Mouse (Mus musculus) common myeloid progenitor, adult 5-6 weeks (primary cell): ENCODE measurements around the gene Zfp324. TPM values are rescaled to one million over a fixed set of nuclear protein-coding genes. Genes with fewer than 3 reads are reported as not detected.

Source experiments
- ATAC-seq: replicated peaks from 2 replicates; pipeline ENCODE4 v1.8.0; 2016; ENCODE audit warnings: low read depth, mild to moderate bottlenecking, moderate TSS enrichment, inconsistent platforms; ENCODE audit not compliant: poor library complexity, severe bottlenecking
- total RNA-seq: library from RNA; stranded (forward); fragments of 200-1000, 187-1606 nt; gene quantifications from 2 replicates; pipeline ENCODE4 v1.2.3, GENCODE M21; 2017

Gene Zfp324
- total RNA-seq, 1 experiment from 2014 or later: 8.0 TPM

DNA sequence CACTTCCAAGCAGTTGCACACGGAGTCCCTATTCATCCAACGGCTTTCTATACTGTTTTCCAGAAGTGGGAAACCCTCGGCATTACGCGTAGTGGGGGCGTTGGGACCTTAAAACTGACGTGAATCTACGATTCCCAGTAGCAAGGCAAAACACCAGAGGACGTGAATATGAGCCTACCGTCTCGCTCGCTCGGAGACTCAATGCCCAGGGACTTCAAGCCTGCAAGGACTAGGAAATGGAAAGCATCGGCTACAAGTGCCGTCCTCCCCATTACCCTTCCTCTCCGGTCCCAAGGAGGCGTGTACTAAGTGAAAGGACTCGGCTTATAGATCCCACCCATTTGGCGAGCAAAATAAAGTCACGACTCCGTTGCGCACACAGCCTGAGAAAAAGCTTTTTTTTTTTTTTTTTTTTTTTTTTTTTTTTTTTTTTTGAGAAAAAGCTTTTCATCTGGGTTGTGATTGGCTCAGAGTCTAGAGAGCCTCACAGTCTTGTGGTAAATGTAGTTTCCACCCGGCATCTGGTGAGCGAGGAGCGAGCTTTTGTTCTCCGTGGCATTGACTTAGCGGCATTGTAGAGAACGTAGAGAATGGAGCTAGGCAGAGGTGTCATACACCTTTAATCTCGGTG is 4.0 kb upstream of the Zfp324 start:
- peak; percentile 70 for ATAC-seq

GRCm38 (mm10) chr7:12966104-12966845 is 637 bp downstream of the Zfp324 start:
- ATAC-seq: peak; percentile 34

DNA sequence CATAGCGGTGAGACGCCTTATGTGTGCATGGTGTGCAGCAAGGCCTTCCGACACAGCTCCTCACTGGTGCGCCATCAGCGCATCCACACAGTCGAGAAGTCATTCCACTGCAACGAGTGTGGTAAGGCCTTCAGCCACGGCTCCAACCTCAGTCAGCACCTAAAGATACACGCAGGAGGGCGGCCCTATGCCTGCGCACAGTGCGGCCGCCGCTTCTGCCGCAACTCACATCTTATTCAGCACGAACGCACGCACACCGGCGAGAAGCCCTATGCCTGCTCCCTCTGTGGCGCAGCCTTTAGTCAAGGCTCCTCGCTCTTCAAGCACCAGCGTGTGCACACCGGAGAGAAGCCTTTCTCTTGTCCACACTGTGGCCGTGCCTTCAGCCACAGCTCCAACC is 5.3 kb downstream of the Zfp324 start:
- ATAC-seq: no peak

- ATAC-seq: peak; percentile 95
Measured at GRCm38 (mm10) chr7:12977682-12978389, 12.2 kb downstream of the Zfp324 start, which contains the start of gene Zfp446. Gene Zfp446 (plus strand): TSS chr7:12977848.

GRCm38 (mm10) chr7:12978931-12979722 is 13.5 kb downstream of the Zfp324 start:
- no peak for ATAC-seq

- ATAC-seq: no peak
Measured at GRCm38 (mm10) chr7:12979776-12980175, 14.1 kb downstream of the Zfp324 start.

DNA sequence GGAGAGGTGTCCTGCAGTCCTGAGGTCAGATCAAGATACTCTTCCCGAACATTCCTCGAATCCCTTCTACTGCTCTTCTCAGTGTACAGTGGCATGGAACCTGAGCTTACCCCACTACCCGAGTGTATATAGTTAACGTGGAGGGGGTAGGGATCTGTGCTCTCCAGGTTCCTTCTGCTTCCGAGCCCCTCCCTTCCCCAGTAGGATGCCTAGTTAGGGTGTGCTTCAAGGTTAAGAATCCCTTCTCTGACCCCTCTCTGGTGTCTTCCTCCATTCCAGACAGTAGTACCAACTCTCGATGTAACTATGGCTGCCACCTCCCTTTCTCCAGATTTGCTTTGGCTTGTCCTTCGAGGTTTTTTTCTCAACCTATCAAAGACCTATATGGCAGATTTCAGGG is 14.7 kb downstream of the Zfp324 start:
- ATAC-seq: no peak

DNA sequence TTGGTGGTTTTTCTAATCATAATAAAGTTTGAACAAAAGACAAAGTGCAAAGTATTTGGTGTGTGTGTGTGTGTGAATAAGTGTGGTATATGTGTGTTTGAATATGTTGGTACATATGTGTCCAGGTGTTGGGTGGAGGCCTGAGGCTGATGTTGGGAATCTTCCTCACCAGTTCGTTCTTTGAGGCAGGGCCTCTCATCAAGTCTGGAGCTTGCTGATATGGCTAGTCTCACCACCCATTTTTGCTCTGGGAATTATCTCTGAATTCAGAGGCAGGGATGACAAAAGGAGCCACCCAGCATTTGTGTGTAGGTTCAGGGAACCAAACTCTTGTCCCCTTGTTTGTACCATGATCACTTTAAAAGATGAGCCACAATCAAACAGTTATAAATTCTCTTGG is 20.1 kb downstream of the Zfp324 start:
- ATAC-seq: no peak

- ATAC-seq: no peak
Measured at GRCm38 (mm10) chr7:12986906-12987305, 21.3 kb downstream of the Zfp324 start.

DNA sequence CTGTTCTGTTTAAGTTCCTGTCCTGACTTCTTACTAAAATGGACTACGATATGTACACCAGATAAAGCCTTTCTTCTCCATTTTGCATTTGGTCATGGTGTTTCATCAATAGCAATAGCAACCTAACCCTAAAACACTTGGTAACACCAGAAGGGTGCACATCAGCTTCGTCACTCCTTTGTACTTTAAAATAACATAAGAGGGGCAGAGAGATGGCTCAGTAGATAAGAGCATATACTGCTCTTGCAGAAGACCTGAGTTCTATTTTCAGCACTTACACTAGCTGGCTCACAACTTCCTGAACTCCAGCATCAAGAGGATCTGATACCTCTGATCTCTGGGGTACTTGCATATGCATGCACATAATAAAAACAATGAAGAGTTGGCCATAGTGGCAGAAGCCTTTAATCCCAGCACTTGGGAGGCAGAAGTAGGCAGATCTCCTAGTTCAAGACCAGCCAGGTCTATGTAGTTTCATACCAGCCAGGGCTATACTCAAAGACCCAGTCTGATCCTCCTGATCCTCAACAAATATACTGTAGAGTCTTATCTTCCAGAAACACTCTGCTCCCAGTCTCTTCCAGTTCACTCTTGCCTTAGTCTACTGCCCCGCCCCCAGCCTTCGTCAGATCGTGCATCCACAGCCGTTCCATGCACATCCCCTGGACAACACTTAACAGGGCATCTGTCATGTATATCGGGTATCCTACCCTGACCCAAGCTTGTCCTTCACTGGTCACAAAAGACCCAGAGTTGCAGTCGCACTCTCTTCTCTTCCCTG is 22.0 kb downstream of the Zfp324 start:
- 0 out of 2 replicates have a peak, but pooled peaks have one; percentile 12 for ATAC-seq

DNA sequence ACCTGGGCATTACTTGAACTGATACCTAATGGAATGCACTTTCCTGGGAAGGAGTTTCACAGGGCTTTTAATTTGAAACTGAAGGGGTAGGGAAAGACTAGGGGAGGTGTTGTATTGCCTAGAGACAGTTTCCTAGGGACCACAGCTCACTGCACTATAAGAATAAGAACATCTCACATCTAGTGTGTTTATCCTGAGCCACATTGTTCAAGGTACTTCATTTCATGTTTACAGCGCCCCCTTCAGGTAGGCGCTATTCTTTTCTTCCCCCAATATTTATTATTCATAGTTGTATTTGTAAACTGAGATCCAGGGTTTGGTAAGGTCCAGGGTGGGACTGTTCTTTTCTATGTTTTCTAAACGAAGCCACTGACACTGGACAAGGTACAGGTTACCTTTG is 26.6 kb downstream of the Zfp324 start:
- ATAC-seq: peak; percentile 79

DNA sequence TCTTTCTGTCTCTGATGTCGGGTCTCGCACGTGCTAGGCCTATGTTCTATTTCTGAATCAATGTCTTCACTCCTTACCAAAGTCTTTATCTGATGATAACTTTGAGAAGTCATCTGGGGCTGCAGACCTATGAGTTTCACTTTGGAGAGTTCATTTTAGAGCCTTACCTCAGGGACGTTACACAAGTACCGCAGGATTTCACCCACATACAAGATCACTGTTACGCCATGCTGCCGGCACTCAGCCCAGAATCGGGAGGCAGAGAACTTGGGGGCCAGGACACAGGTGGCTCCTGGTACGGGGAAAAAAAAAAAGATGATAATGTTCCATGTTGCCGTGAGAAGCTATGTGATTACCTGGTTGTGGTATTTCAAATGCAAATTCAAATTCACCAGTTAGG is 27.5 kb downstream of the Zfp324 start:
- ATAC-seq: no peak

DNA sequence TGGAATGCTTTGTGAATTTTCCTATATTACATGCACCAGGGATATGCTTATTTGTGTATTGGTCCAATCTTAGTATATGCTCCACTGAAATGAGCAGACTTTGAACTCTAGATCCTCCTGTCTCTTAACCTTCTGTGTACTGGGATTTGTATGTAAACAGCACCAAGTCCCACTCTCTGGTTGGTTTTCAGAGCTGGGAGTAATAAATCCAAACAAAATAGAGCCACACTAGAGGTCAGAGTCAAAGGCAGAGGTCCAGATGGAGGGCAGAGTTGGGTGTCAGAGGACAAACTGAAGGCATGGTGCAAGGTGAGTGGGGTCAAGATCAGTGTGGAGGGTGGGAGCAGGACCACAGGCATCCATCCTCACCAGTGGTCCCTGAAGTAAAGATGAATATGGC is 30.2 kb downstream of the Zfp324 start:
- no peak for ATAC-seq

DNA sequence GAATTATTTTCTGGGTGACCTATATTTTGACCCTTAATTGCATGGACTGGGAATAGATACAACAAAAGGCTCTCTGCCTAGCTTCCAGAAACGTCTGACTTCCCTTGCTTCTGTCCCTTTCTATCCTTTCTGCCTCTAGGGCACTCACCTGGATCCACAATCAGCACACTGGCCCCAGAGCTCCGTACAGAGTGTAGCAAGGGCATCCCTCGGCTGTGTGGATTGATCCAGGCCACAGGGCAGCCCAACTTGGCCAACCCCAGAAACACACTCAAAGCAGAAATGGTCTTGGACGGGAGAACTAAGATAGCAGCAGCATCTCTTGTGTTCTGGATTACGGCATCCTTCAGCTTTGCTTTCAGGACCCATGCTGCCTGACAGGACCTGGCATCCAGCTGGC is 31.6 kb downstream of the Zfp324 start:
- no peak for ATAC-seq

DNA sequence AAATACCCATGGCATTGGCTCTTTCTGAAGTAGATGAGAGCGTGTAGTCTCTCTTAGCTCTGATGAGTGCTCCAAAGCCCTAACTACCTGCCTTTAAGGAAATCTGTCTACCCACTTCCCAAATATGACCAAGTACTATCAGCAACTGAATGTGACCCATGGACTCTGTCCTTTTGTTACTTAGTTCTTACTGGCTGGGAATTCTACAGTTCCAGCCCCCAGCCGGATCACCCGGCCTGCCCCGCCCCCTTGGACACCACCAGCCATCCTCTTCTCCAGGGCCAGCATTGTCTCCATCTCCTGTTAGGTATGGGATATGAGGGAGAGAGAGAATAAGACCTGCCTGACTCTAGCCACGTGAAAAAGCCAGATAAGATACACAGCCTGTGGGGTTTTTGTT is 32.4 kb downstream of the Zfp324 start, which contains the start of gene Slc27a5:
Gene Slc27a5, minus strand, starts transcription at position 140 of the 400 bp plus-strand sequence.
- no peak for ATAC-seq

GRCm38 (mm10) chr7:12998851-12999250 is 33.2 kb downstream of the Zfp324 start, which contains the start of gene Trim28:
Gene Trim28 (plus strand): TSS chr7:12999114.
- no peak for ATAC-seq

- ATAC-seq: no peak
Measured at GRCm38 (mm10) chr7:13001584-13001983, 35.9 kb downstream of the Zfp324 start.

- no peak for ATAC-seq
Measured at GRCm38 (mm10) chr7:13003380-13003779, 37.7 kb downstream of the Zfp324 start.

DNA sequence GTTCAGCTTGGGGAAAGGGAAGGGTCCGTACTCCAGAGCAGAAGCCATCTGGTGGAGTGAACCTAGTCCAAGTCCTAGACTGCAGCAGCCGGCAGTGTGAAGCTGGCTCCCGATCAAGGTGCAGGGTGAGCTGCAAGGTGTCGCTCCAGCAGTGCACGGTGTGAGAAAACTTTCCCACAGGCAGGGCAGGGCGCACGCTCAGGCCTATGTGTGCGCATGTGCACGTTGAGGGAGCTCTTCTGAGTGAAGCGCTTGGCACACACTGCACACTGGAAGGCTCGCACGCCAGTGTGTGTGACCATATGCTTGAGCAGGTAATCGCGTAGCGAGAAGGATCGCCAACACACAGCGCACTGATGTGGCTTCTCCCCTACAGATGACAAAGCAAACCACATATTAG is 40.4 kb downstream of the Zfp324 start:
- ATAC-seq: no peak
